Mouse (Mus musculus) spleen, postnatal 10 days (tissue): ENCODE measurements at regions not wholly inside any gene's neighbourhood (a gene's known extent, or its start where the extent isn't known, plus 50 kb on each side); places are given as distances from the start of the nearest gene placed in this dataset.
A peak's percentile ranks its signal among the peaks of the same experiment; 100 is the strongest.

Source experiments
- DNase-seq, 2 experiments: peaks; one replicate each; pipeline ENCODE4 v3.0.0; 2021 to 2022; ENCODE audit warnings: low spot score in 2 of 2

DNA sequence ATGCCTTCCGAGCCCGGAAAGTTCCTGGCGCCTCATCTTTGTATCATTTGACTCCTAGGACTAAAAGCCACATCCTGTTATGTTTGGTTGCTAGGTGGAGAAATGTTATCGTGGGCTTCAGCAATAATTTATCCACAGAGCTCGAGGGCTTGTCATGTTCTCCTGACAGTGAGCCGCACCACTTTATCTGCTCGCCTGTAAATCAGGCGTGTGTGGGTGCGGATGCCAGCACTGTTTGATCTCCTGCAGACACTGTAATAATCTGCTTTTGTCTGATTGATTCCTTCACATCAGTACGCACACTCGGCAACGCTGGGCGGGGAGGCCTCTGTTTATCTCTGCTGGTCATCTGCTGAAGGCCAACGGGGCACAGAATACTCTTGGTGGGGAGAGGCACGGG, 178.5 kb upstream of the Zfp64 start:
- DNase-seq = no peak

DNA sequence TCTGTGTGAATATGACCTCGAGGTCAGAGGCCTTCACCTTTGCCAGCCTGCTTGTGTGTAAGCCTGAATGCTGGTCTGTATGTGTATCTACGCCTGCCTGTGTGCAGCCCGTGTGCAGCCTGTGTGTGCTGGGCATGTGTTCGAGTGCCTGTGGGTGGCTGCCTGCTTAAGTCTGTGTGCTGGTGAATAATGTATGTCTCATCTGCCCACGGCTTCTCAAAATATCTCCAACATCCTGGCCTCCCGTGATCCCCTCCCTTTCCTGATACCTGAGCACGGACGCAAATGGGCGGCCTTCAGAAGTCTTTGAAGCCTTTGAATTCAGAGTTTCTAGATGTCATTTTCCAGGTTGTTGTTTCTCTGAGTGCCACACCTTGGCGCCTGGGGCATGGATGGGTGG, 170.1 kb upstream of the Zfp64 start:
- DNase-seq = no peak

DNA sequence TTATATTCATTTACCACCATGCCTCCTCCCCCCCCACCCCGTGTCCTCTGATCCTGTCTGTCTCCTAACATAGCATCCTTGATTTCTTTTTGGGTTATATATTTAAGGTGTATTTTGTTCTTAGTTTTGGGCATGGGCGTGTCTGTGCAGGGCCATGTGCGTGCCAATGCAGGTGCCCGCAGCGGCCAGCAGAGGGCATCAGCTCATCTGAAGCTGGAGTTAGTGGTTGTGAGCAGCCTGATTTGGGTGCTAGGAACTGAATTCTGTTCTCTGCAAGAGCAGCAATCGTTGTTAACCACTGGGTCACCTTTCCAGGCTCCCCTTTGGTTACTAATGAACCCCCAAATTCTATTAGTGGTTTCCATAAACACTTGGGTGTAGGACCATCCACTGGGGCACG, 167.5 kb upstream of the Zfp64 start:
- DNase-seq = no peak

DNA sequence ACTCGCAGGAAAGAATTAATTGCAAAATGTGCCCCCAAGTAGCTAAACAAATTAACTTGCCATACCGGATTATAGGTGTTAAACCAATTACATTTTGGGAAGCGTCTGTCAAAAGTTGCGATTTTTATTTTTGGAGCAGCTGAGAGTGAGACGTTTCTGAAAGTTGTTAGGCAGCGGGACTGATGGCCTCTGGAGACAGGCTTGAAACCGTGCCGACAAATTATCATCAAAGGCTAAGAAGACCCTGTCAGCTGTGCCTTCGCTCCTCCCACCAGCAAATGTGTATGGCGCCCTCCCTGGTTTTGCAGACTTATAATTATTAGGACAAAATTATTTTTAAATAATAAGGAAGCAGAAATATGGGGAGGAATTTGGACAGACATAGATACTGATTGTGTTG, 161.5 kb upstream of the Zfp64 start:
- no peak for DNase-seq

DNA sequence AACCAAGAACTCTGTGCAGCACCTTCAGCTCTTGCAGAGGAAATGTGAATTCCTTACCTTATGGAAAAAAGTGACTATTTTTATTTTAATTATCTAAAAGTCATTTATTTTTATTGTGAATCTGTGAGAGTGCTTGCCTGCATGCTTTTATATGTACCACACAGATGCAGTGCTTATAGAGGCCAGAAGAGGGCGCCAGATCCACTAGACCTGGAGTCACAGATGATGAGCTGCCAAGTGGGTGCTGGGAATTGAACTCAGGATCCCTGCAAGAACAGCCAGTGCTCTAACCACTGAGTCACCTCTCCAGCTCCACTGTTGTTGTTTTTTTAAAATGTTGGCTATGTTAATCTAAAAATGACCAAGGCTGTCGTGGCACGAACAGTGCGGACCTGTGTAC, 153.7 kb upstream of the Zfp64 start:
- no peak for DNase-seq

DNA sequence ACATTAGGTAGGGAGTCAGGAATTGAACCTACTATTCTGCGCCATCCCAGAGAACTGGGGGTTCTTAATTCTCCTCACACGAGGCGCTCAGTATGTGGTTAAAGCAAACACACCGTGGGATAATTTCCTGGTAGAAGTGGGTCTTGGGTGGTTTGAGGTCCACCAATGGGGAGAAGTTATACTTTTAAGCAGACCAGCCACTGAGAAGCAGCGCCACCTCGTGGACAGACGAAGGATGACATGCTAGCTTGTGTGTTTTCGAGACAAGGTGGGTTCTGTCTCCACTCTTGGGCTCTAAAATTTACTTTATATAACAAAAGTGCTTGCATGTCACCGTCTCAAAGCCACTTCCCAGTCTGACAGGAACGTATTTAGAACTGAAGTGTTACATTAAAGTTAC, 152.7 kb upstream of the Zfp64 start:
- peak in 1 of 2 experiments; percentile 35 for DNase-seq

DNA sequence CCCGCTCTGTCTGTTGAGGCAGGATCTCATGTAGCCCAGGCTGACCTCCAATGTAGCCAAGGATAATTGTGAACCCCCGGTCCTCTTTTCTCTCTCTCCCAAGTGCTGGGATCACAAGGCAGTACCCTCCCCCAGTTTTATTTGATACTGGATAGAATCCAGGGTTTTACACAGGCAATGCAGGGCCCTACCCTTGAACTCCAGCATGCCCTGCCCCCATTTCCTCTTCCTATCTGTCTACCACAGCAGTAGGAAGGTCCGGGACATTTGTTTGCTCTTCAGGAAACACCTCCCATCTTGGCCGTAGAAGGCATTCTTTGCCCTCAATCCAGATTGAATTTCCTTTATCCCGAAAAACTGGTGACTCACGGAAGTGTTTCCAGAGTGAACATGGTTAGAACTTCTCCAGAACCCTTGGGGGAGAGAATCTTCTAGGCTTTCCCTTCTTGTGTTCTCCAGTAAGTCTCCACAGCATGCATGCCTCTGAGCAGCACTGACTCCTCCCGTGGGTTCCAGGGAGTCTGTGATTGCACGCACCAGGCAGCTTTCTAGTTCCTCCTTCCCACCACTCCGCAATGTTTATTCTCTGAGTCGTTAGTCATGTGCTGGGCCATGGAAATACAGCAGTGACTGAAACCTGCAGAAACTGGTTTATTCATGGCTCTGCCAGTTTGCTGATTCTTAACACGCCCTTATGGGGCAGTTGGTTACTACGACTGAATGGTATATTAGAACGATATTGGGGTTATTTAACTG, 146.3 kb upstream of the Zfp64 start:
- no peak for DNase-seq

DNA sequence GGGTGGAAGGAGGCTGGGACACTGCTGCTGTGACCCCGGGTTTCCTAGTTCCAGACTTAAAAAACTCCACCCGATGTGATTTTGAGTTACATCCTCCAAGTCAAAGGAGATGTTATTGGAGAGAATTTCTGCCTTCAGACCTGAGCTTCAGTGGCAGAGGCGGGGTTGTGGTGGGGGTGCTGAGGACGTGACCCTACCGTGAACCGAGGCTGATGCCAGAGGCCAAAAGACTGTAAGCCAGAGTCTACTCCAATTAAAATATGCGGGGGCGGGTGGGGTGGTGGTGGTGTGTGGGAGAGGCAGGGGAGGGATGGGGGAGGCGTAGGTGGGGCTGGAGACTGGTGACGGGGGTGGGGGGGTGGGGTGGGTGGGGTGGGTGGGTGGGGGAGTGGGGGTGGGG, 145.1 kb upstream of the Zfp64 start:
- DNase-seq = no peak

DNA sequence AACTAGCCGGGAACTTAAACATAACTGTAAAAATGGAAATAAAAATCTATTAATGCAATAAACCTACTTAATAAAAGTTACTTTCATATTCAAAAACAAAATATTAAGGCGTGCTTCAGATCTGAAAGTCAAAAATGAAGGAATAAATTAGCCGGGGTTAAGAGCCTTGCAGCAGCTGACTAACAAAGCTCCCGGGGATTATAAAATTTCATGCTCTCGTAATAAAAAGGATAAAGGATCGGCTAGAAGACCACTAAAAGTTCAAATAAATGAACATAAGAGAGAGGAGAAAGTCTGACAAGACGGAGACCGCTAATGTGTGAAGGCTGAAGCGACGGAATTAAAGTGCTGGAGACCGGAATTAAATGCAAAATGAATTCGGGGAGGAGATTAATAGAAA, 144.3 kb upstream of the Zfp64 start:
- no peak for DNase-seq

DNA sequence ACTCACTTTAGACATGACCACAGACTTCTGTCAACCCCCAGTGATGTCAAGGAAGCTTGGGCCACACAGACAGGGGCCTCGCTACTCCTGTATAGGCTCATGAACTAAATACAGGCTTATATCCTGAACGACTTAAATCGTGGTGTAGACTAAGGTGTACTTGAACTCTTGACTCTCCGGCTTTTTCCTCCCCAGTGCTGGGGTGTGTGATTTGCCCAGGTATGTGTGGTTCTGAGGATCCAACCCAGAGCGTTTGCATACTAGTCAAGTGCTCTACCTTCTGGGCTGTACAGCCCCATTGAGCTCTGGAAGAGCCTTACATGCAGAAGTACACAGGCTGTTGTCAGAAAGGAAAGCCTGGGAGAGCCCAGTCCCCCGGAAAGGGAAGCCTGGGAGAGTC, 143.2 kb upstream of the Zfp64 start:
- no peak for DNase-seq

DNA sequence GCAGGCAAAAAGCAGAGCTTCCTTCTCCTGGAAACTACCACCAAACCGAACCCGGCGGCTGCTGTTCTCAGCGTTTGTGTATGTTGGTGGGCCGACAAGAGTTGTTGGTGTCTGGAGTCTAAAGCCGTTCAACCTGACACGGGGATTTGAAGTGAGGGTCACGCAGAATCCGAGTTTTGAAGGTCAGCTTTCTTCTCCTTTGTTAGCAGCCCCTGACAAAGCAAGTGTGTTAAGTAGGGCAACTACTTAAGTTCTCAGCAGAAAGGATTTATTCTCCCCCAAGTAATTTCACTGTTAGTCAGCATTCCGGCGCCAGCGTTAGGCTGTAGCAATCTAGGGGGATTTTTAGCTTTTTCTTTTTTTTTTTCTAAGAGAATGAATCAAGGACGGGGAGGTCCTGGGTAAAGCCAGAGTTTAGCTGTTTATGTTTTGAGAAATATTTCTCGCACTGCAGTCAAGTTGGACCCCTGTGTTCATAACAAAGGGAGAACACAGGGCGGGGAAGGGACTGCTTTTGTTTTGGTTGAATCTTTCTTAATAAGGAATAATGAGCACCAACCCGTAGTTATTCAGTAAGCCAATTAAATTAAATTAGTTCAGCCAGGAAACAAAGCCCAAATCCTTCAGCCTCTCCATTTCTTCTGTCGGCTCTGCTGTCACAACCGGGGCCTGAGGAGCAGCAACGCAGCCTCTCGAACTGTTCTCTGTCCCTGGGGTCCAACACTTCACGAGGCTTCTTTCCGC, 138.8 kb upstream of the Zfp64 start:
- no peak for DNase-seq

DNA sequence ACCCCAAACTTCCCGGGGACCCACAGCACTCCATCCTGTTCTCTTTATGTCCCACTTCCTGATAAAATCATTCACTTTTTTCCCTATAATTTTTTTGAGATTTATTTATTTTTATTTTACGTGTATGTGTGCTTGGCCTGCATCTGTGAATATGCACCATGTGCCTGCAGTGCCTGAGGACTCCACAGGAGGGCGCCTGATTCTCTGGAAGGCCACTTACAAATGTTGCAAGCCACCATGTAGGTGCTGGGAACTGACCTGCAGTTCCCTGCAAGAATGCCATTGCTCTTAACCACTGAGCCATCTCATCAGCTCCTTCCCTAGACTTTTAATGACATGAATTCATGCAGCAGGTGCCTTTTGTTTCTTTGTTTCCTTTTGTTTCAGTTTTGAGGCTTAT, 134.9 kb upstream of the Zfp64 start:
- peak in 1 of 2 experiments; percentile 16 for DNase-seq

DNA sequence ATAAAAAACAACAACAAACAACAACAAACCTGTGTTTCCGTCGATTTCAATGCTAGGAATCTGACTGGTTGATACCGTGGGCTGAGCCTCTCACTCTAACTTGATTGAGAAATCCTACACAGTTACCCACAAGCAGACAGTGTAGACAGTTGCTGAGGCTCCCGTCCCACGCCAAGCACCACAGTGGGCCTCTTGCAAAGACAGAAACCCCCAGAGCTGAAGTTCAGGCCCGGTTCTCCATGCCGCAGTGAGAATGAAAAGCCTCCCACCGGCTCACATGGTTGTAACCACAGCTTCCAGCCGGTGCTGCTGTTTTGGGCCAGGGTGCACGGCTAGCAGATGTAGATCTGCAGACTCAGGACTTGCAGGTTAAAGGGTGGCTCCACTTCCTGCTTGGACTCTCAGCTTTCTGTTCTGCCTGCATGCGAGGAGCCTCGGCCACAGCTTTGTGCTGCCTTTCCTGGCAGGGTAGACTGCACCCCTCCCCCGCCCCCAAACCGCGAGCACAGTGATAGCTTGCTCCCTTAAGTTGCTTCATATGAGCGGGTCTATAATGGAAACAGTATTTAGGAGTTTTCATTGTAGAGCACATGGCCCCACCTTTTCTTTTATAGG, 133.6 kb upstream of the Zfp64 start:
- DNase-seq = peak in 1 of 2 experiments; percentile 13

DNA sequence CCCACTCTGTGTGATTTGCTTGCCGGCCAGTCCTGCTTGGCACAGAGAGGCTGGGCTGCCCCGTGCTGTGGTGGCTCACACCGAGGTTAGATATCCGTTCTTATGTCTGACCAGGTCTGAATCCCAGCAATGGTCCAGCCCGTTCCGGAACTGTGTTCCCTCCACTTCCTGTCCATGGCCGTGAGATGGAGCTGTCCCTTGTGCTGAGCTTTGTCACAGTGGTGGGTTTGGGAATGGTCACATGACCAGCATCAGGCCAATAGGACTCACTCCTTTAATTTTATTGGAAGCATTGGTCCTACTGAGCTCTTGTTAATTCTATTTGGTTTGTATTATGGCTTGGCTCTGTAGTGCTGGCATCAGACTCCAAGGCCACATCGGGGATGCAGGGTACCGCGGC, 132.9 kb upstream of the Zfp64 start:
- DNase-seq = no peak

DNA sequence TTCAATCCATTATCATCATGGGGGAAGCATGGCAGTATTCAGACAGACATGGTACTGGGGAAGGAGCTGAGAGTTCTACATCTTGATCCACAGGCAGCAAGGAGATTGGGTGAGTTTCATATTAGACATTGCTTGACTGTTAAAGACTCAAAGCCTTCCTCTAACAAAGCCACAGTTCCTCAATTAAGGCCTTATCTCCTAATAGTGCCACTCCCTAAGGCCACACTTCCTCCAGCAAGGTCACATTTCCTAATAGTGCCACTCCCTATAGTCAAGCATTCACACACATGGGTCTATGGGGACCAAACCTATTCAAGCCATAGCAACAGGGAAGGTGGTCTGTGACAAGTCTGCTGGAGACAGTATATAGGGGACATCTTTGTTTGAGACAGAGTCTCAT, 115.9 kb upstream of the Zfp64 start:
- no peak for DNase-seq

DNA sequence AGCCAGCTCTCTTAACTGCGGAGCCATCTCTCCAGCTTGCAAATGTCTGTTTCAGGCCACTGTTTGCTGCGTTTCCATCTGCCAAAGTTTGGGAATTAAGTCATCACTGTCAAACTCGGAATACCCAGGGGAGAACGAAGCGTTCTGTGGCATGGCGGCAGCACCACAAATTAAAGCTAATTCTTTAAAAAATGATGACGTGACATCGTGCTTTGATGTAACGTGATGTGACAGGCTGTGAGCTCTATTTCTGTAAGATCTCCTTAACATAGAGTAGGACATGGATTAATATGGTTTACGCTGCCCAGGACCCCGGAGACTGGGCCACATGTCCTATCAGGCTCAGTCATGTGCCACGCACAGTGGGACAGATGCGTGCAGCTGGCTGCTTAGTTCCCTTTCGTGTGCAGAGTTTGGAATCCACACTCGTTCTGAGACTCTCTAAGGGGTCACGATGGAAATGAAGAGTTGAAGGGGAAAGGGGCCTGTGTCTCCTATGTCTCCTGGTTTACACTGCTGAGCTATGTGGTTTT, 109.8 kb upstream of the Zfp64 start:
- DNase-seq = no peak

DNA sequence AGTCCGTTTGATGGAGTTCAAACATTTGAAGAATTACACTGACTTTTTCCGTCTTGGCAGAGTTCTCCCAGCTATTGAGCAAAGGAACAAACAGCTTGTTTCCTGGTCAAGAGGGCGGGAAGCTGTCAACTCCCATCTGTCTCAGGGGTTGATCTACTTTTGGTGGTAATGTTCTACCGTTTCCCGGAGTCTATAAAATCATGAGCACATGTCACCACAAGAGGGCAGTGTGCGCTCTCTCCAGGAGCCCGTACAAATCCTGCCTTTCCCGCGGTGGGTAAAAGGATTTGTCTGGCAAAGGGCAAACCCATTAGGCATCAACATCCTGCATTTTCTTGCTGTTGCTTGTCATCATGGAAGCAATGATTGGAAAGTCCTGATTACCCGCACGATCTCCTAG, 106.1 kb upstream of the Zfp64 start:
- DNase-seq = peak; percentile 12 to 58

DNA sequence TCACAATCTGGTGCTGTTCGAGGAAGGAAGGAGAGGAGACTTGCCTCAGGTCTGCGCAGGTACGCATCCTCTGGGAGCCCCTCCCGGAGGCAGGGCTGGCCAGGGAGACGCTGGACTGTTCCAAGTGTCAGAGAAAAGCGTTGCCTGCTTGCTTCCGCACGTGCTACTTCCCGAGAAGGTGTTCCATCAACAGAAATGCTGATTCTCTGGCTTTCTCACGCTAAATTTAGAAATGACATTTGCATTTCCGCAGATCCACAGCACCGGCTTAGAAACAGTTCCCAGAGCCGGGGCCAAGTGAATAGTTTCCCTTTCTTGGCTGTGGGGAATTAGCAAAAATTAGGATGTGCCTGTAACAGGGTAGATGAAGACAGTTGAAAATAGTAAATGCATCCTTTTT, 105.1 kb upstream of the Zfp64 start:
- no peak for DNase-seq

DNA sequence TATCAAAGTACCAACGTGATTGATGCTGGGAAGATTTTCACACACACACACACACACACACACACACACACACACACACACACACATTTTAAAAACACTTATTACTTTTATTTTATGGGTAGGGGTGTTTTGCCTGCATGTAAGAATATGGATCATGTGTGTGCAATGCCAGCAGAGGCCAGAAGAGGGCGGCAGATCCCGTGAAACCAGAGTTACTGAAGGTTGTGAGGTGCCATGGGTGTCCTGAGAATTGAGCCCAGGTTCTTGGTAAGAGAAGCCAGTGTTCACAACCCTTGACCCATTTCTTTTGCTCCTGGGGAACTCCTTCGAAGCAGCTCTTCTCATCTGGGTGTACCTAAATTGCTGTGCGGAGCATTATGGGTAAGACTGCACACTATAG, 102.4 kb upstream of the Zfp64 start:
- DNase-seq = peak in 1 of 2 experiments; percentile 19

DNA sequence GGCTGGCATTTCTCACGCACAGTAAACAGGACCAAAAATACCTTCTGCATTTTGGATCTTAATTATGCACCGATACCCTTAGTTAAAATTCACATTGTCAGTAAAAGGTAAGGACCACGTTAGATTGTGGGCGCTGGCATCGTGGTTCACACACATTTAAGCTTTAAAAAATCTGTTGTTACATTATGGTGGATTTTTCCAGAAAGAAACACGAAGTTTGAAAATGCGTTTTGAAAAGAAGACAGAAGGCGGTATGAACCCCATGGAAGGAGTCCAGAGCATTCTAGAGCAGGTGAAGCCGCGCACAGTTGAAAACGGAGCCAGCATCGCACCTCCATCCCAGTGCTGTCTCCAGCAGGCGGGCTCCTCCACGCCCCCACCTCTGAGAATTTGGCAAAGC, 94.6 kb upstream of the Zfp64 start:
- DNase-seq = no peak

DNA sequence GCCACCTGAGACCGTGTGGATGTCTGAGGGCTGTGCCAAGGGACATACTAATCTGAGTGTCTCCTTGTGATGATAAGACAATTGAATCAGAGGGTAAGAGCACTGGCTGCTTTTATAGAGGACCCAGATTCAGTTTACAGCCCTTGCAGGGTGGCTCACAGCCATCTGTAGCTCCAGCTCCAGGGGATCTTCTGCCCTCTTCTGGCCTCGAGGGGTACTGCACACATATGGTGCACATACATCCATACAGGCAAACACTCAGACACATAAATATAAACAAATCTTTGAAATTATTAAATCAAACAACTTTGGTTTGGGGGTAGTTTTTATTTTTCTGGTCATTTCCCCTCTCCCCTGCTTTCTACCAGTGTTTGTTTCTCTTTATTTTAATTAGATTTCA, 86.4 kb upstream of the Zfp64 start:
- DNase-seq = no peak

DNA sequence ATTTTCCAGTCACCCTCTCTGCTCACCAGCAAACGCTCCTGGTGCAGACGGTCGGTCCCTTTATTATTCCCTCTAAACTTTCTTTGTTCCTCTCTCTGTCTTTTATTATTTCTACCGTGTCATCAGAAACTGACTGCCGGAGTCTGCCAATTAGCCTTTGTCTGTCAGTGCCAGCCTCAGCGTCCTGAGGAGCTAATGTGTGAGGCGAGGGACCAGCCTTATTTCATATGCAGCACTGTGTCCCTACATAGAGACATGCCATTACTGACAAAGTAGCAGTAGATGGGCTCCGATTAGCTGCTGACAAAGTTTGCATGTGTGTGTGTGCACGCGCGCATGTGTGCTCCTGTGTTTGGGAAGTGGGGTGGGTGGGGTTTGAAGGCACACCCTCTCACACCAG, 82.6 kb upstream of the Zfp64 start:
- DNase-seq = no peak

DNA sequence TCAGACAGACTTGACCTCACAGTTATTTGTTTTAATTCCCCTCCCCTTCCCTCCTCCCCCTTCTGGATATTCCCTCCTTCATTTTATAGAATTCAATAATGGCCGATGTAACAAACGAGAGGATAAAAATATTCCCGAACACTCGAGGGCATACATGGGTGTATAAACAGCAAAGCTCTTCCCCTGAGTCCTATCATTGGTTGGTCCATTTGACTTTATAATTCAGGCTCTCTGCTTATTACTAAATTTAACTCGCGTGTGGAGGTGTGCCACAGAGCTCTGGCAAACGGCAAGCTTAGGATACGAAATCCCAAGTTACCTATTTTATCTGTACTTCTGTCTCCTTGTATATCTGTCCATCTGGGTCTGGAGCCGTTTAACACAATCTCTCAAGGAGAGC, 82.1 kb upstream of the Zfp64 start:
- DNase-seq = no peak
